Mouse (Mus musculus): ENCODE measurements around the gene Srgap2. TPM values are rescaled to one million over a fixed set of nuclear protein-coding genes. Genes with fewer than 3 reads are reported as not detected.
A peak's percentile ranks its signal among the peaks of the same experiment; 100 is the strongest.

Srgap2 gene
- total RNA-seq, 2 experiments from 2014 or later, result 10.1 to 12.2 TPM

GRCm38 (mm10) chr1:131246433-131247395 is 280.4 kb downstream of the Srgap2 start:
- H3K4me3 ChIP-seq, result peak overlapping the region; percentile 88

DNA sequence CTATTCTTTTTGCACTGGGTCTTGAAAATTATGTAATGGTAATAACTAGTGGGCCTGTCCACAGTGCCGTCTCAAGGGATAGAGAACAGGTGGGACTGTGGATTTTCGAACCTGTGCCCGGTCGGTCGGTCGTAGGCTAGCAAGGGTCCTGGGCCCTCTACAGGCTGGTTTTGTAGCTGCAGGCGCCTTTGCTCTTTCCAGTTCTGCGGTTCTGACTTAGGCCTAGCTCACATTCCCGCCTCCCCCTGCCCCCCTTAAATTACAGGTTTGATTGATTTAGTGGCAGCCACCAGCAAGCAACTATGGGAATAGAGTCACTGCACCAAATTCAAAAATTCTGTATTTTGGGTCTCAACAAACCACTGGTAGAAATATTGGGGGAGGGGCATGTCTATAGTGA is 281.2 kb downstream of the Srgap2 start:
- peak; percentile 62 for TF ChIP-seq CTCF (IDR thresholded peaks at IDR 0.05)
- no peak overlapping the region; the same call in 1 of the 2 replicates for H3K27ac ChIP-seq
- intact Hi-C loops (cut with DNase I), result loop anchor here (1.0 to 5.0 kb wide), 2 partner anchors 65 to 129 kb away; no protein-coding TSS in a partner anchor
- DNase-seq, result peak; percentile 59
- peak overlapping the region; percentile 88 for H3K4me3 ChIP-seq

More at GRCm38 (mm10) chr1:131246433-131247395, 280.4 kb downstream of the Srgap2 start:
- peak overlapping the region; percentile 32; the same call in 1 of the 2 replicates for H3K27ac ChIP-seq
- intact Hi-C loops (cut with DNase I), result loop anchor here (1.0 to 5.0 kb wide), 2 partner anchors 65 to 129 kb away; no protein-coding TSS in a partner anchor
- peak; percentile 82 for TF ChIP-seq CTCF (IDR thresholded peaks at IDR 0.05)
- DNase-seq, result no peak

DNA sequence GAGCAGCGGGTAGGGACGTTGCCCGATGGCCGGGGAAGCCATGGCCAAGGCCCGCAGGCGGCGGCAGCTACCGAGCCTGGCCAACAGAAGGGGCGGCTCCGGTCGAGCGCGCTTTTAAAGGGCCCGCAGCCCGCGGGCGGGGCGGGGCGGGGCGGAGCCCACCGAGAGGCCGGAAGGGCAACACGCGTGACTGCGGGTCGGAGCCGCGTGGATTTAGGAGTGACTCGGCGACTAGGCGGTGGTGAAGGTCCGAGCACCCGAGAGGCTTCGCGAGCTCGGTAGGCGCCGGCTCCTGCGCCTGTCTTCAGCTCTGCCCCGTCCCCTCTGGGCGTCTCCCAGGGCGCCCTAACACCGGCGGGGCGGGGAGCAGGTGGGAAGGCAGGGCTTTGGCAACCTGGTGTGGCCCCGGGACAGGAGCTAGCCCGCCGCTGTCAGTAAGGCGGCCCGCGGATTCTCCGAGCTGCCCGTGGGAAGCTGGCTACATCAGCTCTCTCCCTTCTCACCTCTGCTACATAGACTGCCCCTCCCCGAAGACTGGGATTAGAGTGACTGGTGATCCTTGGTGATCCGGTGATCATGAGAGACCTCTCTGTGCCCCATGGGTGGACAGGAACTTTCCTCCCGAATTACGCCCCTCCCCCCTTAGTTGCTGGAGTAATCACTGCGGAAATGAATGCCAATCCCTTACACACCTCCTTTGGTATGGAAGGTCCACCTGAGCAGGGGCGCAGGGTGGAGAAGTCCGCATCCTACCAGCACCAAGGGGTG is 281.9 kb downstream of the Srgap2 start, which contains the start of gene Rassf5:
Gene Rassf5 (minus strand): TSS at position 170 of the 768 bp plus-strand sequence.
- Histone ChIP-seq H3K4me3 (peak within 1 kb of the TSS; percentile 88), H3K27ac (peak within 1 kb of the TSS; percentile 79)
- intact Hi-C loops (cut with DNase I), result loop anchor here (5.0 kb wide), 1 partner anchor 128 kb away; no protein-coding TSS in a partner anchor
- no peak for TF ChIP-seq CTCF (IDR thresholded peaks at IDR 0.05)
- peak; percentile 85 for DNase-seq

- no peak for TF ChIP-seq CTCF (IDR thresholded peaks at IDR 0.05)
- peak overlapping the region; percentile 79 for H3K27ac ChIP-seq
- peak overlapping the region; percentile 88 for H3K4me3 ChIP-seq
- no peak for DNase-seq
- intact Hi-C loops (cut with DNase I), result loop anchor here (5.0 kb wide), 2 partner anchors 37 to 127 kb away; no protein-coding TSS in a partner anchor
These were observed 282.5 kb downstream of the Srgap2 start for GRCm38 (mm10) chr1:131244536-131245088.

- no peak overlapping the region for H3K4me3 ChIP-seq
- intact Hi-C loops (cut with DNase I), result loop anchor here (5.0 kb wide), 1 partner anchor 36 kb away; no protein-coding TSS in a partner anchor
- DNase-seq, result no peak
- TF ChIP-seq CTCF (IDR thresholded peaks at IDR 0.05), result no peak
- H3K27ac ChIP-seq, result peak overlapping the region; percentile 16; the same call in 1 of the 2 replicates
These were observed 284.2 kb downstream of the Srgap2 start for GRCm38 (mm10) chr1:131242956-131243355.

DNA sequence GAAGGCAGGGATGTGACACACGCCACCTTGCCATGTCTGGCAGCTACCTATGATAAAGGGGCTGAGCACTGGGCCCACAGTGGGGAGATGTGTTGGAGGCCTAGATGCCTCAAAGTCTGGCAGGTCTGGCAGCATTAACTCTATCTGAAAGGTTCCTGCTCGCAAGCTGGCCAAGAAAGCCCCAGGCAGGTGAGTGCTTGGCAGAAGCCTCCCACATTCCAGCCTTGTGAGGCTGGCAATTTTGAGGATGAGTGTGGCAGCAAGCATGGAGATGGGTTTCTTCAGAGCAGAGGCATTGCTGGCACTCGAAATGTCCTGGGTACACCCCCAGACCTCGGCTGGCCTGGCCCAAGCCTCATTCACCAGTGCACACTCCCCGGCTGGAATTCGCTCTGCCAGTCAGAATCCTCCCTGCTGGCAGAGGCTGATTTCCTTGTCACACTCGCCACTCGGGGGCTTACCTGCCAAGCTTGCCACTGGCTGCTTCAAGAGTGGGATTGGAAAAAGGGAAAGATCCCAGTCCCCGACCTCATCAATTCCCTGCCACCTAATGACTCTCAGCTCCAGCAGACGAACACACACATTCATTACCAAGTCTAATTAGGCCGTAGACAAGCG is 287.5 kb downstream of the Srgap2 start:
- TF ChIP-seq CTCF (IDR thresholded peaks at IDR 0.05), result no peak
- H3K27ac ChIP-seq, result peak overlapping the region; percentile 65
- intact Hi-C loops (cut with DNase I), result loop anchor here (5.0 kb wide), 1 partner anchor 32 kb away; no protein-coding TSS in a partner anchor
- DNase-seq, result no peak
- H3K4me3 ChIP-seq, result no peak overlapping the region

GRCm38 (mm10) chr1:131238931-131239381 is 288.2 kb downstream of the Srgap2 start:
- intact Hi-C loops (cut with DNase I), result no loop called here
- H3K4me3 ChIP-seq, result no peak overlapping the region
- H3K27ac ChIP-seq, result peak overlapping the region; percentile 65
- peak; percentile 79 for DNase-seq
- TF ChIP-seq CTCF (IDR thresholded peaks at IDR 0.05), result no peak

DNA sequence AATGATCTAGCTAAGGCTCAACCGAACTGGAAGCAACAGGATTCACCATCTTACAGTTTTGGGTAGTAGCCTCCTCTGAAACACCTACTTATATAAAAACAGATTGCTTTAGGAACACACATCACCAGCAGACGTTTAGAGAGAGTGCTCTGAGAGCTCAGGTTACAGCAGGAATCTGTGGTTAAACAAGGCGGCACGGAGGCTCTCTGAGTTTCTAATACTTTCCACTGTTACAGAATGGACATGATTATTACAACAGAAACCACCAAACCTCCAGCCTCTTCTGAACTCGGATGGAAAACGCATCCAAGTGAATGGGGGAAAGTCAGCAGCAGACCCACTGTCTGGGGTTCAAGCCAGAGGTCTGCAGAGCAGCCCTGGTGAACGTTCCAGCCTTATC is 291.1 kb downstream of the Srgap2 start:
- no peak overlapping the region for H3K4me3 ChIP-seq
- DNase-seq, result no peak
- intact Hi-C loops (cut with DNase I), result no loop called here
- no peak for TF ChIP-seq CTCF (IDR thresholded peaks at IDR 0.05)
- no peak overlapping the region; the same call in 1 of the 2 replicates for H3K27ac ChIP-seq

Small RNA genes lying within 50 kb of the gene (microRNA-seq; reads per million reads assigned to microRNA genes)
- gene Gm24273, result not detected

Other genes with a start within 250 kb of the Srgap2 start
- 1 to 10 TPM in 1 of 2 experiments, under 1 TPM in 1; 0.46 to 1.1 TPM for gene Ikbke, start 247.7 kb downstream of the Srgap2 start, total RNA-seq (2021)
- gene Fam72a, start 551 bp upstream of the Srgap2 start, total RNA-seq (2021), result under 1 TPM; 0.20 to 0.31 TPM
- gene Avpr1b, start 71.9 kb upstream of the Srgap2 start, total RNA-seq (2021), result not detected
- under 1 TPM in 1 of 2 experiments, not detected in 1; 0.11 TPM for gene Ctse, start 111.0 kb upstream of the Srgap2 start, total RNA-seq (2021)
- gene Rab7b, start 161.3 kb upstream of the Srgap2 start, total RNA-seq (2021), result 1 to 10 TPM; 2.3 to 2.8 TPM
- gene Slc26a9, start 216.7 kb upstream of the Srgap2 start, total RNA-seq (2021), result not detected

All from gastrocnemius, adult 2 months (tissue).